Mouse (Mus musculus) liver, adult 2 months (tissue): Measurements from ENCODE around the gene Cpne6.

ENCODE experiments used
- CTCF ChIP-seq: fragments of 200-500 bp; IDR thresholded peaks from 2 replicates; pipeline ENCODE4 v1.5.1; 2011; ENCODE audit warnings: low read depth, low read length, control low read depth
- POLR2A ChIP-seq: fragments of 200-500 bp; IDR thresholded peaks from 2 replicates; pipeline ENCODE4 v1.6.1; 2011; ENCODE audit warnings: low read length, control low read depth; ENCODE audit not compliant: insufficient read depth; ENCODE audit errors: extremely low read depth

DNA sequence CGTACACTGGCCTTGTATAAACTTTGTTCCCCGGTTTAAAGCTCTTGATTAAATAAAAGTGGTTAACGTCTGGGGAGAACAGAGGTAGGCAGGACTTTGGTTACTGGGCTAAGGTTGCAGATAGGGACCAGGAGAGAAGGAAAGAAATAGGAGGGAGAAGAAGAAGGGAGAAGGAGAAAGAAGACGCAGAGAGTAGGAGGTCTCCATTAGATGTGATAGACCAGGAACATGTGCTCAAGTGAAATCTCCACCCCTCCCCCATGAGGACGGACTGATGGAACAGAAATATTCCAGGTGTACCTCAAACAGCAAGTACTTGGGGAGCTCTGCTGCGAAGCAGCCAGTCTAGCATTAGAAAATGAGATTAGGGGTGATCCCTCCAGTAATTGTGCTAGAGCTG lies 40.4 kb upstream of the Cpne6 start:
- TF ChIP-seq POLR2A (no peak), CTCF (no peak)
